Mouse (Mus musculus) kidney, adult 2 months (tissue): Measurements from ENCODE around the gene Lmbrd1. TPM values are rescaled to one million over a fixed set of nuclear protein-coding genes. Genes with fewer than 3 reads are reported as not detected.

Experiments used
- DNase-seq: peaks from one replicate; pipeline ENCODE4 v3.0.0; 2021
- H3K27ac ChIP-seq: fragments of 200-500 bp; 2 replicates; pipeline ENCODE4 v1.5.1; 2012; ENCODE audit warnings: low read depth, low read length, control low read depth, inconsistent platforms; ENCODE audit not compliant: insufficient read depth
- H3K27me3 ChIP-seq: fragments of 200-500 bp; replicated peaks from 2 replicates; pipeline ENCODE4 v1.6.1; 2012; ENCODE audit warnings: mild to moderate bottlenecking, moderate library complexity, low read length, inconsistent platforms; ENCODE audit not compliant: control insufficient read depth, insufficient read depth
- H3K36me3 ChIP-seq: fragments of 200-500 bp; 2 replicates; pipeline ENCODE4 v1.6.1; 2012; ENCODE audit warnings: mild to moderate bottlenecking, moderate library complexity, low read length, inconsistent platforms; ENCODE audit not compliant: control insufficient read depth, insufficient read depth
- H3K4me1 ChIP-seq: fragments of 200-500 bp; 2 replicates; pipeline ENCODE4 v1.6.1; 2011; ENCODE audit warnings: low read length; ENCODE audit not compliant: control insufficient read depth, insufficient read depth
- H3K4me3 ChIP-seq: fragments of 200-500 bp; 2 replicates; pipeline ENCODE4 v1.5.1; 2011; ENCODE audit warnings: mild to moderate bottlenecking, low read depth, low read length, control low read depth; ENCODE audit not compliant: insufficient read depth
- CTCF ChIP-seq: fragments of 200-500 bp; conservative IDR thresholded peaks from 2 replicates; pipeline ENCODE4 v1.5.1; 2011; ENCODE audit warnings: low read depth, mild to moderate bottlenecking, control low read depth, low read length, moderate library complexity, mixed read lengths; ENCODE audit not compliant: insufficient read depth, insufficient read length
- POLR2A ChIP-seq: fragments of 200-500 bp; IDR thresholded peaks from one replicate; pipeline ENCODE4 v1.6.1; 2011; ENCODE audit warnings: low read depth, low read length, control low read depth
- WGBS: fragments of 180-500 bp; shearing (Covaris S2); methylation state at CpG from one replicate; pipeline ENCODE4 v1.1.7; 2018; 5-methylcytosine and 5-hydroxymethylcytosine counted together
- polyA plus RNA-seq: library from polyadenylated mRNA; depleted of rRNA; stranded (reverse); fragments of >200 nt; gene quantifications from 2 replicates; pipeline ENCODE4 v1.2.3, GENCODE M21; 2012

Lmbrd1 gene
- polyA plus RNA-seq, 1 experiment, result 39.6 TPM

GRCm38 (mm10) chr1:24673231-24673630 lies 5.2 kb upstream of the Lmbrd1 start:
- Histone ChIP-seq H3K4me1 (no peaks in the 10 kb centered on the region), H3K4me3 (no peak overlapping the region), H3K27ac (no peak overlapping the region), H3K36me3 (no peaks in the 10 kb centered on the region), H3K27me3 (no peaks in the 10 kb centered on the region)
- TF ChIP-seq CTCF, result no peak
- TF ChIP-seq POLR2A, result no peak
- 66% methylated on average over 3 of the region's 3 CpGs for WGBS
- no peak for DNase-seq

DNA sequence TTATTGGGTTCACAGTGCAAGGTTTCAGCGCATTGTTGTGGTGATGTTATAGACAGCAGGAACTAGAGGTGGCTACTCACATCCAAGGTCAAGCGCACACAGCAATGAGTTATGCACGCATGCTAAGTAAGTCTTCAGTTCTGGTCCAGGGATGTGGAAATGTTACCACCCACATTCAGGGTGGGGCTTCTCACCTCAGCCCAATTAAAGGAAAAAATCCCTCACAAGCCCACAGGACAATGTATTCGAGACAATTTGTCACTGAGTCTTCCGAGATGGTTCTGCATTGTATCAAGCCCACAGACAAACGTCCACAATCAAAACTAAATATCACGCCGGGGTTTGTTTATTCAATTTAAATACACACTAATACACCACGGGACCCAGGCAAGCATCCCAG lies 724 bp upstream of the Lmbrd1 start:
- Histone ChIP-seq H3K4me3 (peak overlapping the region; percentile 89), H3K27ac (peak overlapping the region; percentile 57)
- DNase-seq, result peak; percentile 35

DNA sequence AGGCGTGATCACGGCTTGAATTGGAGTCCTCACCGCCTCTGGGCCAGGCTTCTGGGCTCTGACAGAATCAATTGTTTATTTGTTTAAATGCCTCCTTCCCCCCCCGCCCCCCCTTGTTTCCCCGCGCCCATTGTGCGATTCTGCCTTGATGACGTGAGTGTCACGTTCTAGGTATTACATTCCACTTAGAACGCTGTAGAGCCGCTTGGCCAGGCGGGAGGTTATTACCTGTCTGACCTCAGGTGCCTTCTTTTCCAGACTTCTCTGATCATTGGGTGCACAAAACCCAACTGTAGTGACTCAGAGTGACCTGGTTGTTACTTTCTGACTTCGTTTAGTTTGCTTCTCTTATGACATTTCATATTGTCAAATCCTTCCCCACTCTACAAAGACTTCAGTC lies 641 bp downstream of the Lmbrd1 start:
- Histone ChIP-seq H3K4me3 (peak overlapping the region; percentile 89), H3K36me3 (no peaks in the 10 kb centered on the region), H3K27me3 (no peaks in the 10 kb centered on the region), H3K27ac (peak overlapping the region; percentile 36), H3K4me1 (peaks cover 13% of the 10 kb centered on the region; the same call in 1 of the 2 replicates)
- peak; percentile 43 for DNase-seq
- WGBS, result 2% methylated on average over 13 of the region's 13 CpGs
- TF ChIP-seq POLR2A (no peak), CTCF (no peak)

More for the DNA sequence above, 724 bp upstream of the Lmbrd1 start:
- no peaks in the 10 kb centered on the region for H3K27me3 ChIP-seq
- peaks cover 13% of the 10 kb centered on the region; the same call in 1 of the 2 replicates for H3K4me1 ChIP-seq
- 43% methylated on average over 9 of the region's 9 CpGs for WGBS
- TF ChIP-seq CTCF (no peak), POLR2A (no peak)
- H3K36me3 ChIP-seq, result no peaks in the 10 kb centered on the region

DNA sequence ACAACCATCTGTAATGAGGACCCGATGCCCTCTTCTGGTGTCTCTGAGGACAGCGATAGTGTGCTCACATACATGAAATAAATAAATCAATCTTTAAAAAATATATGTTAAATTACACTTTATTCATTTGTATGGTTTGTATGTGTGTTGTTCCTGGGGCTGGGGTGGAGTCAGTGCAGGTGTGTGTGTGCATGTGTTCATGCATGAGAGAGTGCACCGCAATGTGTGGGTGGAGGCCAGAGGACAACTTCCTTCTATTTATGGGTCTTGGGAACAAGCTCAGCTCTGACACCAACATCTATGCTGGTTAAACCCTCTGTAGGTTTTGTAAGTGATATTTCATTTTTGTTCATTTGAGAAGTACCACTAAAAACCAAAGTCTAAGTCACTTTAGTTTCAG lies 2.6 kb downstream of the Lmbrd1 start:
- Histone ChIP-seq H3K4me3 (no peak overlapping the region), H3K36me3 (no peaks in the 10 kb centered on the region), H3K27me3 (no peaks in the 10 kb centered on the region), H3K27ac (no peak overlapping the region), H3K4me1 (peaks cover 13% of the 10 kb centered on the region; the same call in 1 of the 2 replicates)
- no peak for TF ChIP-seq POLR2A
- no peak for TF ChIP-seq CTCF
- DNase-seq, result no peak
- 81% methylated on average over 3 of the region's 3 CpGs for WGBS

- H3K36me3 ChIP-seq, result no peaks in the 10 kb centered on the region
- no peak overlapping the region for H3K4me3 ChIP-seq
- TF ChIP-seq POLR2A, result no peak
- no peak for TF ChIP-seq CTCF
- no peak overlapping the region for H3K27ac ChIP-seq
- 39% methylated on average over 3 of the region's 3 CpGs for WGBS
- peaks cover 13% of the 10 kb centered on the region; the same call in 1 of the 2 replicates for H3K4me1 ChIP-seq
- H3K27me3 ChIP-seq, result no peaks in the 10 kb centered on the region
- peak; percentile 42 for DNase-seq
Observed at GRCm38 (mm10) chr1:24681946-24682345, 3.5 kb downstream of the Lmbrd1 start.

DNA sequence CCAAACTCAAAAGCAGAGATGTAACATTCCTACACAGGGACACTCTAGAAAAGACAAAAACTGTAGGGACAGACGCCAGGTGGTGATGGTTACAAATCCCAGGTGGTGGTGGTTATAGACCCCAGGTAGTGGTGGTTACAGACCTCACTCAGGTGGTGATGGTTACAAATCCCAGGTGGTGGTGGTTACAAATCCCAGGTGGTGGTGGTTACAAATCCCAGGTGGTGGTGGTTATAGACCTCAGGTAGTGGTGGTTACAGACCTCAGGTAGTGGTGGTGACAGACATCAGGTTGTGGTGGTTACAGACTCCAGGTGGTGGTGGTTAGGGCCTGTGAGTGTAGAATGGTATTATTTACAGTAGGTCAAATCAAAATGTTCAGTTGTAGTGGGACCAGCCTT lies 5.5 kb downstream of the Lmbrd1 start:
- DNase-seq, result no peak
- H3K4me1 ChIP-seq, result peaks cover 13% of the 10 kb centered on the region; the same call in 1 of the 2 replicates
- no peaks in the 10 kb centered on the region for H3K27me3 ChIP-seq
- no peaks in the 10 kb centered on the region; the same call in 1 of the 2 replicates for H3K36me3 ChIP-seq
- no peak overlapping the region for H3K27ac ChIP-seq
- TF ChIP-seq POLR2A (no peak), CTCF (no peak)
- H3K4me3 ChIP-seq, result no peak overlapping the region
- WGBS, result 89% methylated on average over 1 of the region's 1 CpGs

- WGBS, result 91% methylated on average over 7 of the region's 7 CpGs
- no peak for TF ChIP-seq POLR2A
- TF ChIP-seq CTCF, result no peak
- H3K36me3 ChIP-seq, result no peaks in the 10 kb centered on the region; the same call in 1 of the 2 replicates
- DNase-seq, result no peak
- H3K4me3 ChIP-seq, result no peak overlapping the region
- no peak overlapping the region for H3K27ac ChIP-seq
- peaks cover 9% of the 10 kb centered on the region; the same call in 1 of the 2 replicates for H3K4me1 ChIP-seq
- H3K27me3 ChIP-seq, result no peaks in the 10 kb centered on the region
Observed at GRCm38 (mm10) chr1:24685606-24686005, 7.2 kb downstream of the Lmbrd1 start.
